Mouse (Mus musculus) left cerebral cortex, postnatal 36 days (tissue): ENCODE data around the gene Vmn1r59. TPM values are rescaled to one million over a fixed set of nuclear protein-coding genes. Genes with fewer than 3 reads are reported as not detected.
"Not testable (repeated sequence)": the region's sequence is repeated elsewhere in the genome, so short reads cannot be mapped to it uniquely, and the experiment has no call there.

Experiments used
- DNase-seq, 2 experiments: peaks; one replicate each; pipeline ENCODE4 v3.0.0; 2021 to 2022; ENCODE audit warnings: low spot score in 2 of 2, mixed read lengths in 1 of 2
- intact Hi-C: fragments of 180-260 bp; cut with DNase I; formaldehyde crosslinking; loops from one replicate; pipeline ENCODE4 v1.15.1; 2025
- total RNA-seq, 2 experiments: library from RNA; stranded (reverse); gene quantifications; 2 replicates each; pipeline ENCODE4 v1.2.3; 2021

The Vmn1r59 gene
- not detected for total RNA-seq

DNA sequence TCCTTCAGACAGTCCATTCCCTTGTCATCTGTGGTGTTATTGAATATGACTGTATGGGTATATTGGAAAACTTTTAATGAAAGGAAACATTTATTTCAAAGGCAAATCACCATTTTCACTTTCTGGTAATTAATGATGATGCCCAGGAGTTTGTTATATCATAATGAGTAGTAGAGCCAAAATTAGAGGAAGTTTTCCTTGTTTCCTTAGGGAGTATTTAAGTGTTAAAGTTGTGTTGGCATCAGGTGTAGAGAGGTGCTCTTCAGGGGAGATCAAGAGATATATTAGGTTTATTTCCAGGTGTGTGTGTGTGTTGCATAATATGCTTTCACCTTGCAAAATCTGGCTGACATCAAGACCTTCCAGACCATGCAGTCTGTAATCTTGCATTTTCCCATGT lies at the start of gene Vmn1r59:
TSS of gene Vmn1r59 (minus strand) at position 101 of the 400 bp plus-strand sequence.
- intact Hi-C loops, result no loop called here
- DNase-seq, result no peak

DNA sequence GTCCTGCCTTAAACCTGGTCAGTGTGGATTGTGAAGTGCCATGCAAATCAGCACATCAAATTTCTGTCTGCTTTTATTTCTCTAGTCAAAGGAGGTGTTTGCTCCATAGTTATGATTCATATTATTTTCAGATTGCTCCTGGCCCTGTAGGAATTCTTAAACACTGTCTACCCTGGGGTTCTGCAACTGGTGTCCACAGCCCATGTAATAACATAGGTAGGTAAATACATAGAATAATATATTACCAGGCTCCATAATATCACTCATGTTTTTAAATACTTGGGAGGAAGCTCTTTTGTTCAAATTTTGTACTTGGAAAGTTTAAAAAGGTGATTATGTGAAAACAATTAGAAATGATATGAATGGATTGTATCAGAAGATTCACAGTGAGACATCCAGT lies 37.3 kb upstream of the Vmn1r59 start, which contains the start of gene Vmn2r28:
TSS of gene Vmn2r28 (minus strand) at position 101 of the 400 bp plus-strand sequence.
- DNase-seq, intact Hi-C loops: not testable (repeated sequence)

DNA sequence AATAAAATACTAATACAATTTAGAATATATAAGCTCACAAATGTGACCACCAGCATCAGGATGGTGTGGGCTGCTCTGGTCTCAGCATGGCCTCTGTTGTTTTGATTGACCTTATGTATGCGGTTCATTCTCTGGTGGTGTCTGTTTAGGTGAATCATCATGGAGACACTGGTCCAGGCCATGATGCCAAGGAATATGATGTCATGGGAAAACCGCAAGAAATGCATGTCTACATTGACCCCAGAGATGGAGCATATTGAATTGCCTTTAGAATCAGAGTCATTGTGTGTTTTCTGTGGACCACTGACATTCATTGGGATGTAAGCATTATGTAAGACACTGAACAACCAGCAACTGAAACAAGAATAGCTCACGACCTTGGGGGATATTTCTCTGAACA lies 2.6 kb downstream of the Vmn1r59 start:
- intact Hi-C loops, DNase-seq: not testable (repeated sequence)

DNA sequence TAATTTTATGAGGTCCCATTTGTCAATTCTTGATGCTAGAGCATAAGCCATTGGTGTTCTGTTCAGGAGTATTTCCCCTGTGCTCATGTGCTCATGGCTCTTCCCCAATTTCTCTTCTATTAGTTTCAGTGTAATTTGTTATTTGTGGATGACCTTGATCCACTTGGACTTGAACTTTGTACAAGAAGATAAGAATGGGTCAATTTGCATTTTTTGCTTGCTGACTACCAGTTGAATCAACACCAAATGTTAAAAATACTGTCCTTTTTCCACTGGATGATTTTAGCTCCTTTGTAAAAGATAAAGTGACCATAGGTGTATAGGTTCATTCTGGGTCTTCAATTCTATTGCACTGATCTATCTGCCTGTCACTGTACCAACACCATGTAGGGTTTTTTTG lies 7.9 kb downstream of the Vmn1r59 start:
- intact Hi-C loops, result no loop called here
- no peak for DNase-seq

DNA sequence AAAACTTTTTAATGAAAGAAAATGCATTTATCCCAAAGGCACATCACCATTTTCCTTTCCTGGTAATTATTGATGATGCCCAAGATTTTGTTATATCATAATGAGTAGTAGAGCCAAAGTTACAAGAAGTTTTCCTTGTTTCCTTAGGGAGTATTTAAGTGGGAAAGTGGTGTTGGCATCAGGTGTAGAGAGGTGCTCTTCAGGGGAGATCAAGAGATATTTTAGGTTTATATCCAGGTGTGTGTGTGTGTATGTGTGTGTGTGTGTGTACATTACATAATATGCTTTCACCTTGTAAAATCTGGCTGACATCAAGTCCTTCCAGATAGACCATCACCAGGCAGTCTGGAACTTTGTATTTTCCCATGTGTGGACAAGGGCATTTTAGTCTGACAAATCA lies 43.3 kb downstream of the Vmn1r59 start, which contains the start of gene Vmn1r58:
TSS of gene Vmn1r58 (minus strand) at position 101 of the 400 bp plus-strand sequence.
- DNase-seq, intact Hi-C loops: not testable (repeated sequence)

DNA sequence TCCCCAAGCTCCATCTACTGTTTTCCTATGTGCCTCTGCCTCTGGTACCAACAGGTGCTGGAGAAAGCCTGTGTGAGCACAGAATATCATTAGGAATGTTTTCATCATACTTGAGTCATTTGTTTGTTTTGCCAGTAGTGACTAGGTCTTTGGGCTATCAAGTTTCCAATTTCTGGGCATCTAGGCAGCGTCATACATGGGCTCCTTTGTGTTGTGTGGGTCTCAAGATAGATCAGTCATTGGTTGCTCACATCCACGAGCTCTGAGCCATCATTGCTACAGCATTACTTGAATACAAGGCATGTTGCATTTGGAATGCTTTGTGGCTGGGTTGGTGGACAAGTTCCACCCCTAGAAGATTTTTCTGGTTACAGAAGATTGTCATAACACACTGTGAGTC lies 50.4 kb downstream of the Vmn1r59 start:
- intact Hi-C loops, result no loop called here
- no peak for DNase-seq

Other genes starting within 250 kb of the Vmn1r59 start
- not detected for gene Vmn1r57, start 238.3 kb downstream of the Vmn1r59 start, total RNA-seq
- not detected for gene Gm5065, start 106.2 kb downstream of the Vmn1r59 start, total RNA-seq
- gene Nlrp2, start 105.7 kb downstream of the Vmn1r59 start, total RNA-seq, result not detected
- not detected for gene Vmn1r58, start 43.4 kb downstream of the Vmn1r59 start, total RNA-seq
- gene Vmn2r28, start 37.2 kb upstream of the Vmn1r59 start, total RNA-seq, result not detected
- not detected for gene Vmn1r60, start 90.5 kb upstream of the Vmn1r59 start, total RNA-seq
- not detected for gene Vmn1r61, start 156.5 kb upstream of the Vmn1r59 start, total RNA-seq
- gene Vmn1r62, start 216.9 kb upstream of the Vmn1r59 start, total RNA-seq, result not detected